Mouse (Mus musculus) frontal cortex, postnatal 10 days (tissue): ENCODE results near the gene Dnajc27.

Experiments
- DNase-seq, 2 experiments: peaks; one replicate each; pipeline ENCODE4 v3.0.0; 2022; ENCODE audit warnings: low spot score in 2 of 2, mixed read lengths in 1 of 2

The Dnajc27 gene

DNA sequence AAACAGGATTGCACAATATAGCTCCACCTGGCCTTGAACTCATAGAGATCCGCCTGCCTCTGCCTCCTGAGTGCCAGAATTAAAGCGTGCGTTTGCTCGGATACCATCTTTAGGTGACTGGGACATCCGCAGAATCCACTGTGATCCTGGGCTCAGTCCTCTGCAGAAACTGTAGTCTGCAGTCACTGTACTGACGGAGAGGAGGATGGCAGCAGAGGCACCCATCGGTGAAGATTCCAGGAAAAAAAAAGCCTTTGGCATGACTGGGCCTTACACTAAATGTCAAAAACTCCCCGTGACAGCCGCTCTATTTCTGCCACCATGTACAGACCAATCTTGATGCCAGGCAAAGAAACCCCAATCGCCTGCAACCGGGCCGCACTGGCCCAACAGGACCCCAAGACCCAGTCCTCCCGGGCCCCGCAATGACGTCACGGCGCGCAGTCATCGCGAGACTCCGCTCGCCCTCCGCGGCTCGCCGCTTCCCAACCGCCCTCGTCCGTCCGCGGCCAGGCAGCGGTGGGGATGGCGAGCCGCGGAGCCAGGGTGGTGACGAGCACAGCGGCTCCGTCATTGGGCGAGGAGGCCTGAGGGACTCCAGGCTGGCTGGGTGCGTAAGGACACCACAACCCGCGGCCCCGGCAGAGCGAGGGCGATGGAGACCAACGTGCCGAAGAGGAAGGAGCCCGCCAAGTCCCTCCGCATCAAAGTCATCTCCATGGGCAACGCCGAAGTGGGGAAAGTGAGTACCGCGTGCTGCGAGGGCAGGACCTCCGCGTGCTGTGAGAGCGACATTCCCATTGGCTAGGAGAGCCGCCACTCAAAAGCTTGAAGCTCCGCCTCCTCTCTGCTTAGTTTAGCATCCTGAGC is at the start of gene Dnajc27:
Gene Dnajc27 (plus strand): TSS at position 452 of the 870 bp plus-strand sequence.
- DNase-seq = peak; percentile 93 to 95

DNA sequence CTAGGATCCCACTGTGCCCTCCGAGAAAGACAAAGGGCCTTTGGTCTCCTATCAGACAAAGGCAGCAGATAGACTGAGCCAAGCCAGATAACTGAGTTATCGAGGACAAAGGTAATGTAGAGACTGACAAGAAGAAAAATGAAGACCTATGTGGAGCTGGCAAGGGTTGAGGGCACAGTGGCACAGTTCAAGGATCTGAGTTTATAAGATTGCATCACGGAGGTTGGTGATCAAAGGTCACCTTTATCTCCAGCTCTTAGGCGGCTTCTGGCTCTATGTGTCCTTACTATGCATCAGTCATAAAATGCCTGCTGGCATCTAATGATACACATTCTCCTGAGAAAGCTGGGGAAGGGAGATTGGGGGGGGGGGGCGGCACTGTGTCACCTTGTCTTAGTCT is 46.2 kb upstream of the Dnajc27 start:
- DNase-seq = no peak

DNA sequence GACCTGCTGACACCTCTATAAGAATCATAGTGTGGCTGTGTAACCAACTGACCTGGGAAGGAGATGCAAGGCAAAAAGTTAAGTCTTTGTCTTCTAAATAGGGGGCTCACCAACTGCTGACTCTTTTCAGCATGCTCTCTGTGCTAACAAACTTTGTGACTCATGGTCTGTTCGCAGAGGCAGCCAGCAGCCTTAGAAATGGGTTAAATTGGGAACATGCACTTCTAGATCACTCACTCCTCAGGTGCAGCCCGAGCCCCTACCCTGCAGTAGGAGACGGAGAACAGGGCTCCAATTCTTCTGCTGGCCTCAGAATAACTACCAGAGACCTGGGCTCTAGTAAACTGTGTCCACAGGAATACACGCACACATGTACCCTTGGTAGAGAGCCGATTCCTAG is 44.9 kb upstream of the Dnajc27 start:
- DNase-seq = no peak

DNA sequence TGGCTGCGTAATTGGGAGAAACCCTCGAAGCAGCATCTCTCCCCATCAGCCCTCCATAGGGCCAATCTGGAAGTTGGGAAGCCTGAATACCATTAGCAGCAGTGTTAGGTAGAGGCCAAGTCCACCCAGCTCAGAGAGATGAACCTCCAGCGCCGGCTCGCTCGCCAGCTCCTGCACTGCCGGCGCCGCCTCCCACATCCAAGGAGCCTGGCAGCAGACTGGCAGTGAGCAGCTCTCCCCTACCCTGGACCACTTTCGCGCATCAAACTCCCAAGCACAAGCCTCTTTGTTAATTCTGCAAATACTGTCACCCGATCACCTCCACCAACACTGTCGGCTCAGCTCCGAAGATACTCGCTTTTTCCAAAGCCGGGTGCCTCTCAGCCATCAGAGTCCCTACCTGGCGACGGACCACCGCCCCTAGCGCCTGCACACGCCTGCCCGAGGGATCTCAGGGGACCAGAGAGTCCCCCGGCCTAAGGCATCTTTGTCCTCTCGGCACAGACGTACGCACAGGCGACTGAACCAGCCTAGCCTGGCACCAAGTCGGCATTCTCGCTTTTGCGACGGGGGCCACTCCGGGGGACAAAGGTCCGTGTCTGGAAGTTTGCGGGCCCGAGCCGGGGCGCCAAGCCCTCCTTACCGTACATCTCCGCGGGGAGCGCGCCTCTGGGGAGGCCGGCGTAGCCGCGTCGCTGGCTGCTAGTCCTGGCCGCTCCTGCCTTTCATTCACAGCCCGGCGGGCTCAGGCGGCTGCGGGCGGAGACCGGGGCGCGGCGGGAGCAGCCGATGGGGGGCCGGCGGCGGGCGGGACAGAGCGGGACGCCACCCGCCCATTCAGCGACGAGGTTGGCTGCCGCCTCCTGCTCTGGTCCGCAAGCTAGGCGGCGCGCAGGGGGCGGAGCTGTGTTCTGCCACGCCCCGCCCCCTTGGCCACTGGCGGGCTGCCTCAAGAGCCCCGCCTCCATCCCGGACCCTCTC is 44.0 kb upstream of the Dnajc27 start, which contains the start of gene Efr3b:
Gene Efr3b (minus strand): TSS at position 855 of the 981 bp plus-strand sequence.
- peak; percentile 72 to 85 for DNase-seq

DNA sequence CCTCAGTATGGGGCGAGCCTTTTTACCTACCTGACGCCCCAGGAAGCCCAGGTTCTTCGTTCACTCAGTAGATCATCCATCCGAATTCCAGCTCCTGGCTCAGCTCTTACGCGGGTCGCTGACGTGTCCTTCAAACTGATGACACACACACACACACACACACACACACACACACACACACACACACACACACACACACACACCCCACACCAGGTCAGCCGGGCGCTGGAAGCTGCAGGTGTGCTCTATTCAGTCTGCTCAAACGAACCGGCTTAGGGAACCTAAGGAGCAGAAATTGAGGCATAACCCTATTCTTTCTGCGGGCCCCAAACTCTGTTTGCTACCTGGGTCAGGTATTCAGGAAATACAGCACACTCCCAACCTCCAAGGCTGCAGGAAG is 43.3 kb upstream of the Dnajc27 start:
- no peak for DNase-seq

DNA sequence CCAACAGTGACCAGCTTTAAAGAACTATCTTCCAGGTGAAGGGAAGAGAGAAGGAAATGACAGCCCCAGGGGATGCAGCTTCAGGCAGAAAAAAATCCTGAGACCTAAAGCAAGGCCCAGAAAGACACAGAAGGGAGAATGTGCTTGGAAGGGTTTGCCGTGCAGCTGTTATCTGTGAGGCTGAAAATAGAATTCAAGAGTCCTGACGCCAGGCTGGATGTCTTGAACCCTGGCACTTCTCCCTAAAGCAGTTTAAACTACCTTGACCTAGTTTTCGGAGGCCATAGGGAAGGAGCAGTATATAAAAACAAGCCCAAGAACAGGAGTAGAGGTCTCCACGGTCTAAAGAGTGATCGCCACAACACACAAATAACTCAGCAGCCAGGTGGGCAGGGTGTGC is 40.0 kb upstream of the Dnajc27 start:
- no peak for DNase-seq

DNA sequence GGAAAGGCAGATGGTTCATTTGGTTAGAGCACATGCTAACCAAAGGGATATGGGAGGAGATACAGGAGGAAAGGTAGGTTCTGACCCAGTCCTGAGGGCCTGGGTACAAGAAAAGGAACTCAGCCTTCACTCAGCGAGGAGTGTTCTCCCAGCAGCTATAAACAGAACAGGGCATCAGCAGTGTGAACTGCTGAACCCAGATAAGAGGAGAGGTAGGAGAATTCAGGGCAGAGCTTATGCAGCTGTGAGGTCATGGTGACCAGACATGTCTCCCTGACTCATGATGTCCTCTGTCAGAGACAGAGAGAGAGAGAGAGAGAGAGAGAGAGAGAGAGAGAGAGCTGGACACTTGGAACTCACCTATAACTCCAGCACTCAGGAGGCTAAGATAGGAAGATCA is 36.4 kb upstream of the Dnajc27 start:
- no peak for DNase-seq

DNA sequence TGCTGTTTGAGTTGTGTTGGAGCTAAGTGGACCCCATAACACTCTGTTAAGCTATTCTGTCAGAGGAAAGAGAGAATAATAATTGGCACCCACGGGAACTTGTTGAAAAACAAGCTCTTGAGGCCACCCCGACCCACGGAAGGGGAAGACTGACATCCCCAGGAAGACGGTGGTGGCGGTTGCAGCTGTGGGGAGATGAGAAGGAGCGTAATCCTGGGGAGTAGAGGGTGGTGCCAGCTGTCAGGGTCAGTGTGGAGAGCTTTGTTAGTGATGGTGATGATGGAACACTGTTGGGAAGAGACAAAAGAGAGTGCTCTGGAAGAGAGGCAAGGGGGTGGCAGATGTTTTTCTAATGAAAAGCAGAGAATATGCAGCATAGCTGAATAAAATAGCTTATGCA is 34.4 kb upstream of the Dnajc27 start:
- no peak for DNase-seq

DNA sequence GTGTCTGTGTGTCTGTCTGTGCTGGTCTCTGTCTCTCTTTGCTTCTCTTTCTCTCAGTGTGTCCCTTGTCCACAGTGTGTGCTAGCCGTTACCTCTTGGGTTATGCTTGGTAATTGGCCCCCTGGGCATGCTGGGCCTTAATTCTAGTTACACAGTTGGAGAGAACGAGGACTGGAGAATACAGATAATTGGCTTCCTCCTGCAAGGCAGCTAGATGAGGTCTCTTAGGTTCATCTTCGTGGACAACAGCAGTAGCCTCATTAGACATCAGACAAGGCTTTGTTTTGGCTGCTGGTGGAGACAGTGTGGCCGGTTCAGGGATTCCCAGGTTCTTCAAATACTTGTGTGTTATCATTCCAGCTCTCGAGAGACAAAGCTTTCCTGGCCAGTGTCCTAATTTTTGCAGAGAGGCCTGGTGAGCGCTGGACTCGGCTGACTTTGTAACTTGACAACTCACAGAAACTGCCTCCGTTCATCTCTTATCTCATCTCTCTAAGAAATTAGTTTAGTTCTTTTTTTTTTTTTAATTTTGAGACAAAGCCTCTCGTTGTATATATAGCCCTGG is 31.4 kb upstream of the Dnajc27 start:
- no peak for DNase-seq

DNA sequence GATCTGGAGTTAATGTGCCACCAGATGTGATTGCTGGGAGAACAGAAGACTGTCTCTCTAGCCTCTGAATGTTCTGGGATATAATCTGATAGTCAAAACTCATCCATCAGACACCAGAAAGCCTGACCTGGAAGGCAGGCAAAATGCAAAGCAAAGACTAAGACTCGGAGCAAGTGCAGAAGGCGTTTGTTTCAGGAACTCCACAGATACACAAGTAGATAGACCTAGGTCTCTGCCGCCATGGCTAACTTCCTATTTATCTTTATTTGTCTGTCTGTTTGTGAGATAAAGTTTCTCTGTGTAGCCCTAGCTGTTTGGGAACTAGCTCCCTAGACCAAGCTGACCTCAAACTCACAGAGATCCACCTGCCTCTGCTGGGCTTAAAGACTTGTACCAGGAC is 28.7 kb upstream of the Dnajc27 start:
- DNase-seq = no peak

DNA sequence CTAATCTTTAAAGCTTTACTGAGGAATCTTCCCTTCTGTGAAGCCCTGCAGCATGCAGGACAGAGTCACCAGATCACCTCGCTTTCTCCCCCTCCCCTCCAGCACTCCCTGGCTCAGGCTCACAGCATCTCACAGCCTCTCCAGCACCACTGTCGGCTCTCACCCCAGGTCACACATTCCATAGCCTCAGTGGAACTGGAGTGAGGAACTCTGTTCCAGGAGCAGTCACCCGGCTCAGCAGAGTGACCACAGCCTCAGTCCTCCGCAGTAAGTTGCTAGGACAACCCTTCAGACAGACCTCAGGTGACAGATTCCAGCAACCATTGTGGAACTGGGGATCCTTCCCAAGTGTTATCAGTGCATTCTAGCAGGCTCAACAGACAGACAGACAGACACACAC is 27.5 kb upstream of the Dnajc27 start:
- DNase-seq = no peak

DNA sequence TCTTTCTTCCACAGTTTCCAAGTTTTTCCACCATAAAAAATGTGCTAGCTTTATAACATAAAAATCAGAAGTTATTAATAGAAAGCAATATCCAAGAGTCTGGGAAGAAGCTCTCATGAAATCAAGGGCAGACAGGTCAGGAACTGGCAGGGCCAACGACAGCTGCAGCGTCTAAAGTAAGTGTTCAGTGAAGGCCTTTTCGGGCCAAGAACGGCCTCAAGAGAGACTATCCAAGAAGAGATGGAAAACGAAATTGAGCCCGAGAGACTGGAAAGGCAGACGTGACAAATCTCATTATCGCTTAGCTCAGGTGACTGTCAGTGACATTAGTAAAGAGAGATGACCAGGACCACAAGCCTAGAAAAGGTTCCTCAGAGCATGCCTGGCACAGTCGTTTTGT is 24.1 kb upstream of the Dnajc27 start:
- no peak for DNase-seq

DNA sequence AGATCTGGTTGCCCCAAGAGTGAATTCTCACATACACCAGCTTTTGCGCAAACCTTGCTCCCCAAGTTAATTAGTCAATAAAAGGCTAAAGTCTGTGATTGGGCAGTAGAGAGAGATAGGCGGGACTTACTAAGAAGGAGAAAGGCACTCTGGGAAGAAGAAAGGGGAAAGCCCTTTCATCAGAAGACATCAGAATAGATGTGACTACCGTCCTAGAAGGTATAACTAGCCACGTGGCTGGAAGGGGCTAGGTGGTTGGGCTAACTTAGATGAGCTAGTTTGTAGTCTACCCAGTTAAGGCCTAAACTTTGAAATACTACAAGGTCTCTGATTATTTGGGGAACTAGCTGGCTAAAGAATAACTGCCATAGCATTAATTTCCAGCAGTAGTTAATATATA is 22.7 kb upstream of the Dnajc27 start:
- no peak for DNase-seq

DNA sequence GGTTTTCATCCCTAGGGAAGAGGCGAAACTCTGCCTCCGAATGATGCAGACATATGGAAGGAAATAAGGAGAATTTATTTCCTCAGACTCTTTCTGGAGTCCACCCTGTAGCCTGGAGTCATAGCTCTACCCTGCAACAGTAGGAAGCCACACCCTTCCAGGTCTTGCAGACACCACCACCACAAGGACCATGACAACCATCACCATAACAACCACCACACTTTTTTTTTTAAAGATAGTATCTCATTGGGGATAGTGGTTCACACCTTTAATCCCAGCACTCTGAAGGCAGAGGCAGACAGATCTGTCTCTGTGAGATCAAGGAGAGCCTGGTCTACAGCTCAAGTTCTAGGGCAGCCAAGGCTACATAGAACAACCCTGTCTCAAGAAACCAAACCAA is 16.9 kb upstream of the Dnajc27 start:
- DNase-seq = no peak

DNA sequence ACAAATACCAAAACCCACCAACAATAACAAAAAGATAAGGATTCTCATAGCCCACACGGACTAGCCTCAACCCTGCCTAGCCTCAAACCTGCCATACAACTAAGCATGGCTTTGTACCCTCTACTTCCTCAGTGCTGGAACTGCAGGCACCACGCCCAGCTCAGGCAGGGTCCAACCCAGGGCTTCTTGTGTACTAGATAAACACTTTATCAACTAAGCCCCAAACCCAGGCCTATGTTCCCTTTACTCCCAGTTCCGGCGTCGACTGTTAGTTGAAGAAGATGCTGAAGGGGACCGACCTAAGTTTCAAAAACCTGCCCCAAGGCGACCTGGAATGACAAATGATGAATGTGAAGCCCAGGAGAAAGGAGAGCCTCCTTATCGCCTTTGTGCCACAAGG is 16.4 kb upstream of the Dnajc27 start:
- DNase-seq = no peak

DNA sequence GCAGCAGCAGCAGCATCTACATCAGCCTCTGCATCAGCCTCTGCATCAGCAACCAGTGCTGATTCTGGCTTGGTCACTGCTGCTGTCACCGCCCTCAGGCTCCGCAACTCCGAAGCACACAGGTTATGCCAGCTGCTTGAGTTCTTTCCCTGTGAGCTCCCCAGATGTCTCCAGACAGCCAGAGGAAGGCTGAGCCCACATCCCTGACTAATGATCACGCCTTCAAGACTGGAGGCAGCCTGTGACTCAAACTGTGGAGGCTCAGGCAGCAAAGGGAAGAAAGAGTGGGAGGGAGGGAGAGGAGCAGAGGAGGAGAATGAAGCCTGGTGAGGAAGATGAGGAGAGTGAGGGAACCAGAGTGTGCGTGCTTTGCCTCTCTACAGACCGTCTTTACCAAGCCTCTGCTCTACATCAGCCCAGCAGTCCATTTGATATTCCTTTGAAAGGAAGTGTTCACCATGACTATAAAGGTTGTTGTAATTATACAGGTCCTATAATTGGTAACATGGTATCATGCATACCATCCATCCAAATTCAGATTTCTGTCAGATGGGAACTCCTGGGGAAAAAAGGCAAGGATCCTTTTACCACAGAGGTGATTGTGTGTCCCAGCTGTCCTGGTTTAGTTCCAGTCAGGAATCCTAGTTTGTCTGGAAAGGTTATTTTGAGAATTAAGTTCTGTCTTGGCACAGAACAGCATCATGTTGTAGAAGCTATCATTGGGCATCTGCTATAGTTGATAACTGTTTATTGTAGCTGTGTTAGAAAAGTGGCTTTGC is 15.5 kb upstream of the Dnajc27 start:
- DNase-seq = no peak

DNA sequence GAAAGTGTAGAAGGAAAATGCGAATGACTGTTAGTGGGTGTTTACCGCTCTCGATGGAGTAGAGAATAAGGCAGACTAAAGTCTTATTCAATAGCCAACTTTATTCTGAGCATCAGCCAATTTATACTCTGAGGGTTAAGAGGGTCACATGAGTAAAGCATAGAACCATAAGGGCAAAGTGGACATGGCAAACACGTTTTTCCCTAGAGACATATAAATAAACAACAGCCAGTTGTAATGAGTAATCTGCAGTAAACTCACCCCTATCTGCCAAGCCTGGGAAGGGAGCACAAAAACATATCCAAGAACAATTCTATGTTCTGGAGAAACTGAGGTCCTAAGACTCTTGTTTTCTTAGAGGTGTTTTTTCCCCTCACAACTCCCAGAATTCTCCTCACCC is 13.8 kb upstream of the Dnajc27 start:
- DNase-seq = no peak

DNA sequence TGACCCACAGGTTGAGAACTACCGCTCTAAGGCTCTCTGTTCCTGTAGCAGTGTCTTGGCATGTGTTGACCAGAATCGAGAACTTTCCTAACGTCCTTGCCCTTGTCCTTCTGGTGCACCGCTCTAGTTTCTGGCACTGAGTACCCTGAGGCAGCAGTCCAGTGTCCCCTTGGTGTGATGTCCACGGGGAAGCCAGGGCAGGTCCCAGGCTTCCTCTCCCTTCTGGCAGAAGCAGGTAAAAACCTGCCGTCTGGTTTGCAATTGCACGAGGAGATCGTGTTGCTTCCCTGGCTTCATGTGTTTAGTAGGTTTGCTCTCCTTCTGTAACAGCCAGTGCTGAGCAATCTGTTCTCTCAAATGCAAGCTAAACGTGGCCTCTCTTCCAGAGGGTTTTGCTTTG is 10.7 kb upstream of the Dnajc27 start:
- no peak for DNase-seq

DNA sequence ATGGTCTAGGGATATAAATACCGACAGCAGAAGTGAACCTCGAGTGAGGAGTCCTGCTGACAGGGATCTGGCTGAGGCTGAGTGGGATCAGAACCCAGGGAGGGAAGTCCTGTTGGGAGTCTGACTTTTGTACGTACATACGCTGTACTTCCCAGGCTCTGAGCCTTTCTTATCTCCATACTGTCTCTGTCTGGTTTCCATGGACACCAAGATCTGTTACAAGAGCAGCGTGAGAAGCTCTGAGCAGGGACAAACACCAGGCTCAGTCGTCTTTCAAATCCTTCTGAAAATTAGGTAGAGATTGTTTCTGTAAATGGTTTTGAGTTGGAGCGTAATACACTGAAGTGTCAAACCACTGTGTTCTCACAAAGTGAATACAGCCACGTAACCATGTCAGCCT is 7.0 kb upstream of the Dnajc27 start:
- DNase-seq = no peak

DNA sequence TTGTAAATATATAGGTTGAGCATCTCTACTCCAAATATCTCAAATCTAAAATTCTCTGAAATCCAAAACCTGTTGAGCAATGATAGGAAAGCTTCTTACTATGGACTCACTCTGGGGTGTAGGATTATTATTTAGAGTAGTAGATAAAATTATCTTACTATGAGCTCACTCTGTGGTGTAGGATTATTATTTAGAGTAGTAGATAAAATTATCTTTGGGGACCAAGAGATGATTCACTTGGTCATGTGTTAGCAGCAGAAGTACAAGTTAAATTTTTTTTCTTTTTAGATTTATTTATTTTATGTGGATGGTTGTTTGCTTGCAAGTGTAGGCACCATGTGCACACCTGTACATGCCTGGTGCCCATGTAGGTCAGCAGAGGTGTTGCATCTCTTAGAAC is 6.0 kb upstream of the Dnajc27 start:
- no peak for DNase-seq

DNA sequence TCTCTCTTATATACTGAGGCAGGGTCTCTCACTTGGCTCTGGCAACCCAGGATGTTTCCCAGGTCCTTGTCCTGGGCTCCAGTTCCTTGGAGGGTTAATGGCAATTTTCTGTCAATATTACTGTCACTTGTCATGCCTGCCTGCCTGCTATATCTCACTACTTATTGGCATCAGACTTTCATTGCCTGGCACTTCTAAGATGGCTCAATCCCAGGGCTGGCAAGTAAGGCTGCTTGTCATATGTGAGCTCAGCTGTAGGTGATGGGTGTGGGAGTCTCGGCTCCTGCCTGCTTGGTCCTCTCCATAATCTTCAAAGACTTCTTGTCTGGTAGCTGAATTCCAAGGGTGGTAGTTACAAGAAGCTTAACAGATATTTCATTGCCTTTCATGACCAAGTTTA is 4.3 kb upstream of the Dnajc27 start:
- DNase-seq = no peak

DNA sequence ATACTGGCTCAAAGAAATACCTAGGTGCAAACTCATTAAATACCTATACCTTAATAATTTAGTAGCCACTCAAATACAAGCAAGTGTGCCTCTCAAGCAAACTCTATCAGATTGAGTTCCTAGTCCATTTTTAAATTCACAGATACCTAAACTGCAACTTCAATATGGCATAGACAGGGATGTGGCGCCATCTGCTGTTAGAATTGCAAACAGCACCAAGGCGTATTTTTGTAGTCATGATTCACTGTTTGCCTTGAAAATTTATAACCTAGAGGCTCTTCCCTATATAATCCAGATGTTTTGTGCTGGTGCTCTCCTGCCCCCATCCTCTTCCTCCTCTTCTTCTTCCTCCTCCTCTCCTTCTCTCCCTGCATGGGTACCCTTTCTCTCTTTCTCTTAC is 2.1 kb upstream of the Dnajc27 start:
- DNase-seq = peak; percentile 46 to 74
